Mouse (Mus musculus): ENCODE results near the gene Cyp27b1. TPM values are rescaled to one million over a fixed set of nuclear protein-coding genes. Genes with fewer than 3 reads are reported as not detected.
"Not testable (repeated sequence)": the region's sequence is repeated elsewhere in the genome, so short reads cannot be mapped to it uniquely, and the experiment has no call there.

Gene Cyp27b1
- polyA plus RNA-seq, 1 experiment from 2014 or later: 0.06 TPM

DNA sequence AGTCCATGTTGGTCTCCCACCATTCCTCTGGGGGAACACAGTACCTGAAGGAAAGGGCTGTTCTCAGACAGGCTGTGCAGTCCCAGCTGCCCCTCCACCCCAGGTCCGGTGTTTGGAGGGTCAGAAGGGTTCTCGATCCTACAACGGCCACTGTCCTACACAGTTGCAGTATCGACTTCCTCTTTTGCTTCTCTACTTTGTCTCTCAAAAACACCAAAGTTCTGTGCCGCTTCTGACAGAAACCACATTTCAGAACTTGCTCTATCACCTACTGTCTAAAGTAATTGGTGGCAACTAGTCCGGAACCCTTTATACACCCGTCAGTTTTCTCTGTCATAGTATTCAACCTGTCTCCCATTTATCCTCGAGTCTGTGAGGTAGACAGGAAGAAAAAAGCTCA lies 7.4 kb downstream of the Cyp27b1 start:
- Histone ChIP-seq H3K9me3 (no peaks in the 10 kb centered on the region), H3K4me2 (no peak overlapping the region), H3K4me3 (no peak overlapping the region), H3K27ac (no peak overlapping the region), H3K36me3 (replicated peaks) (peaks cover 39% of the 10 kb centered on the region), H3K27me3 (replicated peaks) (peaks cover 18% of the 10 kb centered on the region), H3K9ac (no peak overlapping the region), H3K4me1 (peaks cover 33% of the 10 kb centered on the region)
- WGBS: 91% methylated on average over 8 of the region's 8 CpGs
- no peak for ATAC-seq (replicated peaks)

DNA sequence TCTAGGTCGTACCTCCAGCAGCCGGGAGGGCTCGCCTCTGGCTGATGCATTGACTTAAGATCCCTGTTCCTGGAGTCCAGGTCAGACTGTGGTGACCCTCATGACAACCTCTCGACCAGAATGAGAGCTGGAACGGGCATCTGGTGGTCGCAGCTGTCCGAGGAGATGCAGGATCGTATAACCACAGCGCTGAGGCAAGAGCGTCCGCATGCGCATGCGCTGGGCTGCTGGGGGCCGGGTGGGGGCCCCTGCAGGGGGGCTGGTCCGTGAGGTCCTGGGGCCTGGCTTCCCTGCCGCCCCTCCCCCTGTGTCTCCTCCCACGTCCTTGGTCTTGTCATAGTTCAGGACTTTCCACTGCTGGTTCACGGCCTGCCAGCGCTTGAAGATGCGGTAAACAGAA lies 8.4 kb downstream of the Cyp27b1 start:
- Histone ChIP-seq H3K36me3 (replicated peaks) (peaks cover 39% of the 10 kb centered on the region), H3K4me2 (no peak overlapping the region), H3K27ac (no peak overlapping the region), H3K27me3 (replicated peaks) (peaks cover 8% of the 10 kb centered on the region), H3K4me1 (peaks cover 41% of the 10 kb centered on the region), H3K9me3 (no peaks in the 10 kb centered on the region), H3K9ac (no peak overlapping the region), H3K4me3 (no peak overlapping the region)
- no peak for ATAC-seq (replicated peaks)
- WGBS: 92% methylated on average over 20 of the region's 20 CpGs

DNA sequence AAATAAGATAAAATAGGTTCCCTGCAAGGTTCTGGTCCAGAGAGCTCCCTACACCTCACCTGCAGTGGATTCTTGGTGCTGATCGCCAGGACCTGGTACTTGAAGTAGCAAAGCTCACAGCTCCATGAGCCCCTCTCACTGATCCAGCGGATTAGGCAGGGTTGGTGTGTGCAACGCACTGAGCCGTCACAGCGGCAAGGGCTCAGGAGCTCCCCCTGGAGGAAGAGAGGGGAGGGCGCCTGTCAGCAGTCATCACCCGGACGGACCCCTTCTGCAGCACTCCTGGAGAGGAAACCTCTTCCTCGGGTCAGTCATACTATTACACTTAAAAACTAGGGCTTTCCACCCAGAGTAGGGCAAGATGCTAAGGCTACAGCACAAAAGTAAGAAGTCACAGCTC lies 10.1 kb downstream of the Cyp27b1 start:
- no peaks in the 10 kb centered on the region for H3K27me3 ChIP-seq (replicated peaks)
- WGBS: under 1% methylated on average over 9 of the region's 9 CpGs
- peak overlapping the region; percentile 90 for H3K9ac ChIP-seq
- H3K36me3 ChIP-seq (replicated peaks): peaks cover 34% of the 10 kb centered on the region
- H3K4me2 ChIP-seq: peak overlapping the region; percentile 84
- H3K27ac ChIP-seq: 0 out of 2 replicates have a peak overlapping the region, but pooled peaks have one; percentile 97
- H3K9me3 ChIP-seq: no peaks in the 10 kb centered on the region
- H3K4me3 ChIP-seq: peak overlapping the region; percentile 92
- H3K4me1 ChIP-seq: peaks cover 55% of the 10 kb centered on the region
- ATAC-seq (replicated peaks): 0 out of 2 replicates have a peak, but pooled peaks have one; percentile 5

DNA sequence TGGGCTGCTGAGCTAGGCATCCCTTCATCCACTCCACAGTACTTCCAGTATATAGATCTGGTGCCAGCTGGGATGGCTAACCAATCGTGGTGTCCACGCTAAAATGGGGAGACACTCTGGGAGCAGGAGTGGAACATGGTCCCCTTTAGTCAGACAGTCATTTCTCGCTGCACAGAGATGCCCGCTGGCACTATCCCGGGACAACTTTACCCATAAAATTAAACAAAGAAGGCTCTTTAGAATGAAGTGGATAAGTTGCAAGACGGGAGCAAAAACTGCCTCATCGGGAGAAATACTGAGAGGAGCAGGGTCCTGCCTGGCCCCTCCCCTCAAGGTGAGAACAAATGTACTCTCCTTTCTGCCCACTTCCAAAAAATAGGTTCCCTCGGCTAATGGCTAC lies 10.7 kb downstream of the Cyp27b1 start:
- H3K27ac ChIP-seq: peak overlapping the region; percentile 97
- peak overlapping the region; percentile 92 for H3K4me3 ChIP-seq
- WGBS: 3% methylated on average over 8 of the region's 8 CpGs
- no peaks in the 10 kb centered on the region for H3K27me3 ChIP-seq (replicated peaks)
- H3K36me3 ChIP-seq (replicated peaks): peaks cover 29% of the 10 kb centered on the region
- H3K9ac ChIP-seq: peak overlapping the region; percentile 90
- H3K4me2 ChIP-seq: peak overlapping the region; percentile 84
- peaks cover 55% of the 10 kb centered on the region for H3K4me1 ChIP-seq
- ATAC-seq (replicated peaks): no peak
- no peaks in the 10 kb centered on the region for H3K9me3 ChIP-seq

DNA sequence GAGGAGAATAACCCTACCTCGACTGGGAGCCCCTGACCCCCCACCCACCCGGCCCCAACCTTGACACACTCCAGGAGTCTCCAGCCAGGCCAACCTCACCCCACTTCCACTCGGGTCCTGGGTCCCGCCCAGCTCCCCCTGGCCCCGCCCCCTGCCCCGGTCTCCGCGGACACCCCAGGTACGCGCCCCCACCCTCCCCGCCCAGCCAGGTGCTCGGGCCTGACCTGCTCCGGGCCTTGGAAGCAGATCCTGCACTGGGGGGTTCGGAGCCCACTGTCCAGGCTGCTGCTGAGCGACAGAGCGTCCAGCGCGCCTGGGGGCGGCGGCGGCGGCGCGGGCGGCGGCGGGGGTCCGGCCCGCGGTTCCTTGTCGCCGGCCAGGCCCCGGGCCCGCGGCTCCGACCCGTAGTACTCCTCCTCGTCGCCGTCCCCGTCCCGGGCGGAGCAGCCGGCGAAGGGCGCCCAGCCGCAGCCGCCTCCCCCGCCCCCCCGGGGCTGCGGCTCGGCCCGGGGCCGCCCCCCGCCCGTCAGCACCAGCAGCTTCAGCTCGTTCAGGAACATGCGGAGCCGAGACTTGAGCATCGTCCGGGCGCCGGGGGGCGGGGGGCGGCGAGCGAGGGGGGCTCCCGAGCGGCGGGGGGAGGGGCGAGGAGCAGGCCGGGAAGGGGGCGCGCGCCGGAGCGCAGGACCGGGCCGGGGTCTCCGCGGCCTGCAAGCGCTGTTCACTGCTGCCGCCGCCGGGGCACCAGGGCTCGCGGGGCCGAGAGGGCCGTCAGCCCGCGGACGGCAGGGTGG lies 11.3 kb downstream of the Cyp27b1 start:
- WGBS: under 1% methylated on average over 65 of the region's 92 CpGs
- Histone ChIP-seq H3K36me3 (replicated peaks) (peaks cover 25% of the 10 kb centered on the region), H3K9ac (peak overlapping the region; percentile 90), H3K4me3 (peak overlapping the region; percentile 92), H3K4me1 (peaks cover 55% of the 10 kb centered on the region), H3K4me2 (peak overlapping the region; percentile 84), H3K27ac (peak overlapping the region; percentile 97), H3K27me3 (replicated peaks) (no peaks in the 10 kb centered on the region), H3K9me3 (no peaks in the 10 kb centered on the region)
- ATAC-seq (replicated peaks): 0 out of 2 replicates have a peak, but pooled peaks have one; percentile 2

DNA sequence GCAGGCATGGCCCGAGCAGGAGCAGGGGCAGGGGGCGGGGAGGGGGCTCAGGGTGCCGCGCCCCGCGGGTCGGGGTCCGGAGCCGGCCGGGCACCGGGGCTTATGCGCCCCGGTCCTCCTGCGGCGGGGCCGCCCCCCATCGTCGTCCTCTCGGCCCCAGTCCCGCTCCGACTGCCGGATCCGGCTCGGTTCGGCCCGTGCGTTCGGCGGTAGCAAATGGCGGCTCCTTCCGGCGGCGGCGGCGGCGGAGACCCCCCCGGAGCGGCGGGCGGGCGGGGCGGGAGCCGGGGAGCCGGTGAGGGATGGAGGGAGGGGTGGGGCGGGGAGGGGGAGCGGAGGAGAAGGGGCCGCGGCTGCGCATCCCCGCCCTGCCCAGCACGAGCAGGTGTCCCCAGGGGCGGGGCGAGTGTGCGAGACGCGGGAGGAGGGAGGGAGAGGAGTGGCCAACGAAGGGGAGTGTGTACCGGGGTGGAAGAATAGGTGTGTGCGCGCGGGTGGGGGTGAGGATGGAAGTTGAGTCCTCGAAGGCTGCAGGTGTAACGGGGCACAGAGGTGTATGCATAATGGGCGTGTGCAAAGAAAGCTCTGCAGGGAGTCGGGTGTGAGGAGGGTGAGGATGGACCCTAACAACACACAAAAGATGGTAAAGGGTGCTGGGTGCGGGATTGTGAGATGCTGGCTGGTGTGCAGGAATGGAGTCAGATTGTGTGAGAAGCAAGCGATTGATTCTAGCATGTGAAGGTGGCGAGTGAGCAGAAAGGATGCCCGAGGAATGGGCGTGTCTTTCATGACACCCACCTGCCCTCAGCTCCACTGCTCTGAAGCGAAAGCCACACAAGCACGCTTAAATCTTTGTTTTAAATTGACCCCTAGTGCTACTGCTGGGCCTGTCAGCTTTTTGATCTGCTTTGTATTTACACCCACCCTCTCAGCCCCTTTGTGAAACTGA lies 12.2 kb downstream of the Cyp27b1 start, which contains the start of gene March9:
March9 (minus strand) TSS at position 217 of the 949 bp plus-strand sequence.
- H3K9me3 ChIP-seq: no peaks in the 10 kb centered on the region
- peak within 1 kb of the TSS; percentile 97 for H3K27ac ChIP-seq
- under 1% methylated on average over 37 of the region's 72 CpGs for WGBS
- H3K4me1 ChIP-seq: peaks cover 58% of the 10 kb centered on the region
- peaks cover 27% of the 10 kb centered on the region for H3K36me3 ChIP-seq (replicated peaks)
- H3K9ac ChIP-seq: peak within 1 kb of the TSS; percentile 90
- H3K27me3 ChIP-seq (replicated peaks): no peaks in the 10 kb centered on the region
- ATAC-seq (replicated peaks): peak; percentile 46
- peak within 1 kb of the TSS; percentile 84 for H3K4me2 ChIP-seq
- peak within 1 kb of the TSS; percentile 92 for H3K4me3 ChIP-seq

DNA sequence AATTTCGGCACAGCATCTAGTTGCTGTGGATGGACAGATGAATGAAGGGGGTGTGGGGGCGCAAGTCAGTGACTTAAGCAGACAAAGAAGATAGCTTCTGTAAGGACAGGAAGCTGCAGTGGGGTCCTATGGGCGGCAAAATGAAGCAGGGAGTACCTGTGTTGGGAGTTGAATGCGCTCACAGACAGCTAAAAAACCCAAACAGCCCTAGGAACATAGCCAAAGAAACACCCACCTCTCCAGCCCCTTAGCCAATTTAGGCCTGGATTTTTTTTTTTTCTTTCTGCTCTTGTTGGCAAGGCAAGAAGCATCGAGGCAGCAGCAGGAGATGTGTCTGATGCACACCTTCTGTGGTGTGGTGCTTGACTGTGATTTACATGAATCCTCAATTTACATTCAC lies 13.0 kb downstream of the Cyp27b1 start:
- Histone ChIP-seq H3K27ac (peak overlapping the region; percentile 97), H3K36me3 (replicated peaks) (peaks cover 27% of the 10 kb centered on the region), H3K9me3 (no peaks in the 10 kb centered on the region), H3K4me1 (peaks cover 53% of the 10 kb centered on the region), H3K9ac (peak overlapping the region; percentile 90), H3K4me2 (peak overlapping the region; percentile 84), H3K4me3 (peak overlapping the region; percentile 92), H3K27me3 (replicated peaks) (no peaks in the 10 kb centered on the region)
- WGBS: 17% methylated on average over 5 of the region's 5 CpGs
- no peak for ATAC-seq (replicated peaks)

DNA sequence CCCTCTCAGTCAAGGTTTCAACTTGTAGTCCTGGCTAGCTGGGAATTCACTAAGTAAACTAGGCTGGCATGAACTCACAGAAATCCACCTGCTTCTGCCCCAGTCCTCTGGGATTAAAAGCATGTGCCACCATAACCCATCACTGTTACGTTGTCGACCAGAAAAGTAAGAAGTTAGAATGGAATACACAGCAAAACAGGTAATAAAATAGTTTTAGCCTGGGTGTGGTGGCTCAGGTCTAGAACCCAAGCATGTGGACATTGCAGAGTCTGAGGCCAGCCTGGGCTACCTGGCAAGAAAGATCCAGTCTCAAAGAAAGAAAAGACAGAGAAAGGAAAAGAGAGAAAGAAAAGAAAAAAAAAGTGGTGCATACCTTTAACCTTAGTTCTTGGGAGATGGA lies 13.5 kb downstream of the Cyp27b1 start:
- Histone ChIP-seq H3K36me3 (replicated peaks) (peaks cover 27% of the 10 kb centered on the region), H3K4me2 (peak overlapping the region; percentile 84), H3K27me3 (replicated peaks) (no peaks in the 10 kb centered on the region), H3K27ac (peak overlapping the region; percentile 97), H3K4me3 (peak overlapping the region; percentile 92), H3K9me3 (no peaks in the 10 kb centered on the region), H3K4me1 (peaks cover 54% of the 10 kb centered on the region), H3K9ac (peak overlapping the region; percentile 90; the same call in 1 of the 2 replicates)
- ATAC-seq (replicated peaks): no peak
- WGBS: 54% methylated on average over 2 of the region's 2 CpGs

DNA sequence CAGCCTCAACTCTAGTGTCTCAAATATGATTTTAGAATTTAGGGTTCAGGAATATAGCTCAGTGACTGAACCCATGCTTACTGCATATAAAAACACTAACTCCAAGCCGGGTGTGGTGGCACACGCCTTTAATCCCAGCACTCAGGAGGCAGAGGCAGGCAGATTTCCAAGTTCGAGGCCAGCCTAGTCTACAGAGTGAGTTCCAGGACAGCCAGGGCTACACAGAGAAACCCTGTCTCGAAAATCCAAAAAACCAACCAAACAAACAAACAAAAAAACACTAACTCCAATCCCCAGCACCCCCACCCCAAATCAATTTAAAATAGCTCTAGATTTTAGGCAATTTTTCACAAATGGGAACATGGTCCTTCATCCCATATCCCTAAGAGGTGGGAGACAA lies 14.1 kb downstream of the Cyp27b1 start:
- 84% methylated on average over 4 of the region's 4 CpGs for WGBS

DNA sequence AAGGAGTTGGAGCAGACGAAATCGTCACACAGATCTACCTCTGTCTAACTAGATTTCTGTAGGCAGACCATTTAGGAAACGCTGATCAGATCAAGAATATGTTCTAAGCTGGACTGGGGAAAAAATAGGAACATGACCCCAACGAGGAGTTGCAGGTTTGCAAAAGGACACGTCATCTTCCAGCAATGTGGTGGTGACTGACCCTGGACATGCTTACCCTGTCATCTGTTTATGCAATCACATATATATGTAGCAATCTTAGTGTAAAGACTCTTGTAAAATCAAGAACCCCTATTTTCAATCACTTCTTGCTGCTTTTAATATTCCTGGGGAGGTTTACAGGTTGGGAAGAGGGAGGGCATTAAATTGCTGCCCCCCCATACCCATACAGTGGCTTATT lies 14.5 kb downstream of the Cyp27b1 start:
- H3K4me2 ChIP-seq: peak overlapping the region; percentile 56
- WGBS: 87% methylated on average over 5 of the region's 5 CpGs
- no peak for ATAC-seq (replicated peaks)
- H3K27ac ChIP-seq: peak overlapping the region; percentile 84
- peaks cover 51% of the 10 kb centered on the region for H3K4me1 ChIP-seq
- no peaks in the 10 kb centered on the region for H3K27me3 ChIP-seq (replicated peaks)
- H3K4me3 ChIP-seq: peak overlapping the region; percentile 83; the same call in 1 of the 2 replicates
- no peaks in the 10 kb centered on the region for H3K9me3 ChIP-seq
- peaks cover 28% of the 10 kb centered on the region for H3K36me3 ChIP-seq (replicated peaks)
- H3K9ac ChIP-seq: no peak overlapping the region

More for the DNA sequence above, 14.1 kb downstream of the Cyp27b1 start:
- Histone ChIP-seq H3K36me3 (replicated peaks) (peaks cover 28% of the 10 kb centered on the region), H3K27ac (peak overlapping the region; percentile 97), H3K4me1 (peaks cover 54% of the 10 kb centered on the region)
- not testable (repeated sequence) for H3K9me3 ChIP-seq; H3K4me2 ChIP-seq; ATAC-seq (replicated peaks); H3K27me3 ChIP-seq (replicated peaks); H3K4me3 ChIP-seq; H3K9ac ChIP-seq

DNA sequence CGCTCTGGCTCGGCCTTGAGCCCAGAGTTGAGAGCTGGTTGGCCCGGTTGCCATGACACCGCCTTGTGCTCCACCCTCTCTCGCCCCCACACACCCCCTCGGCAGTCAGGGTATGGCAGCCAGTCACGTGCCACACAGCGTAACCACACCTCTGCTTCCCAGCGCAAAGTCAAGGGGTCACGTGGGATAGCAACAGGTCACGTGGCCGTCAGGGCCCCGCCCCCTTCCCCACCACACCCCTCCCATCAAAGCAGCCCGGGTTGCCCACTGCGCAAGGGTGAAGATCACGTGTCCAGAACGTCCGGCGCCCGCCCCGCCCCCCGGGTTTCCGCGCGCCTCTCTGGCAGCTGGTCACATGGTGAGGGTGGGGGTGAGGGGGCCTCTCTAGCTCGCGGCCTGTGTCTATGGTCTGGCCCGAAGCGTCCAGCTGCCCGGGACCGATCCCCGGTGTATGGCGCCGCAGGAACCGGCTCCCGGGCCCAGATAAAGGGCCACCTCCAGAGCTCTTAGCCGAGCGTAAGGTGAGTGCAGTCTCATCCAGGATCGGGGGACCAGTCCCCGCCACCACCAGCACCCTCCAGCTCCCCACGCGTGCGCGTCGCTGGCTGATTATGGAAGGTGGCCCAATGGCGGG lies 15.3 kb downstream of the Cyp27b1 start, which contains the start of gene Cdk4:
Cdk4 (plus strand) TSS at position 296 of the 634 bp plus-strand sequence.
- peak within 1 kb of the TSS; percentile 83 for H3K4me2 ChIP-seq
- WGBS: 0% methylated on average over 46 of the region's 46 CpGs
- peak within 1 kb of the TSS; percentile 83 for H3K4me3 ChIP-seq
- H3K4me1 ChIP-seq: peaks cover 48% of the 10 kb centered on the region
- peaks cover 34% of the 10 kb centered on the region for H3K36me3 ChIP-seq (replicated peaks)
- peak within 1 kb of the TSS; percentile 93 for H3K27ac ChIP-seq
- ATAC-seq (replicated peaks): peak; percentile 90
- peak within 1 kb of the TSS; percentile 91 for H3K9ac ChIP-seq
- no peaks in the 10 kb centered on the region for H3K9me3 ChIP-seq
- H3K27me3 ChIP-seq (replicated peaks): no peaks in the 10 kb centered on the region
